Mouse (Mus musculus) urinary bladder, postnatal 4 days (tissue): ENCODE measurements around the gene Oma1.

Experiments
- DNase-seq, 2 experiments: peaks; one replicate each; pipeline ENCODE4 v3.0.0; 2021 to 2022; ENCODE audit warnings: low spot score in 2 of 2

Oma1 gene

GRCm38 (mm10) chr4:103357457-103357856, 43.8 kb downstream of the Oma1 start:
- DNase-seq: no peak

GRCm38 (mm10) chr4:103358941-103359448, 45.4 kb downstream of the Oma1 start:
- no peak for DNase-seq

GRCm38 (mm10) chr4:103382171-103382570, 68.6 kb downstream of the Oma1 start:
- DNase-seq: no peak

- no peak for DNase-seq
Measured at GRCm38 (mm10) chr4:103385031-103385430, 71.4 kb downstream of the Oma1 start.

GRCm38 (mm10) chr4:103385835-103386787, 72.5 kb downstream of the Oma1 start:
- DNase-seq: no peak

- no peak for DNase-seq
Measured at GRCm38 (mm10) chr4:103387292-103387691, 73.7 kb downstream of the Oma1 start.

- DNase-seq: no peak
Measured at GRCm38 (mm10) chr4:103388530-103389178, 75.0 kb downstream of the Oma1 start.

GRCm38 (mm10) chr4:103389583-103389982, 76.0 kb downstream of the Oma1 start:
- DNase-seq: no peak

- DNase-seq: no peak
Measured at GRCm38 (mm10) chr4:103390499-103390898, 76.9 kb downstream of the Oma1 start.

- no peak for DNase-seq
Measured at GRCm38 (mm10) chr4:103395066-103395465, 81.5 kb downstream of the Oma1 start.

GRCm38 (mm10) chr4:103395905-103396304, 82.3 kb downstream of the Oma1 start:
- DNase-seq: no peak

GRCm38 (mm10) chr4:103396876-103397275, 83.3 kb downstream of the Oma1 start:
- no peak for DNase-seq

- no peak for DNase-seq
Measured at GRCm38 (mm10) chr4:103402581-103402980, 89.0 kb downstream of the Oma1 start.

GRCm38 (mm10) chr4:103405321-103405720, 91.7 kb downstream of the Oma1 start:
- DNase-seq: no peak

- no peak for DNase-seq
Measured at GRCm38 (mm10) chr4:103410217-103410799, 96.7 kb downstream of the Oma1 start.
